Mouse (Mus musculus) heart, adult 2 months (tissue): Measurements from ENCODE around the gene Nkap. TPM values are rescaled to one million over a fixed set of nuclear protein-coding genes. Genes with fewer than 3 reads are reported as not detected.

ENCODE experiments used
- DNase-seq, 2 experiments: peaks; one replicate each; pipeline ENCODE4 v3.0.0; 2021
- H3K27ac ChIP-seq: fragments of 200-600 bp; 2 replicates; pipeline ENCODE4 v1.8.1; 2022
- H3K27me3 ChIP-seq: fragments of 200-500 bp; 2 replicates; pipeline ENCODE4 v1.6.1; 2012; ENCODE audit warnings: mild to moderate bottlenecking, low read length, inconsistent platforms, mixed read lengths; ENCODE audit not compliant: control insufficient read depth, insufficient read depth
- H3K36me3 ChIP-seq: fragments of 200-500 bp; 2 replicates; pipeline ENCODE4 v1.6.1; 2012; ENCODE audit warnings: low read length, inconsistent platforms; ENCODE audit not compliant: control insufficient read depth, insufficient read depth
- H3K4me1 ChIP-seq: fragments of 200-500 bp; 2 replicates; pipeline ENCODE4 v1.6.1; 2011; ENCODE audit warnings: low read length; ENCODE audit not compliant: control insufficient read depth, insufficient read depth
- H3K4me3 ChIP-seq: fragments of 200-600 bp; 2 replicates; pipeline ENCODE4 v1.8.1; 2022
- H3K79me2 ChIP-seq: fragments of 200-500 bp; replicated peaks from 2 replicates; pipeline ENCODE4 v1.6.1; 2012; ENCODE audit warnings: mild to moderate bottlenecking, inconsistent platforms, low read length, moderate library complexity, mixed read lengths; ENCODE audit not compliant: control insufficient read depth, insufficient read depth
- H3K9ac ChIP-seq: fragments of 200-500 bp; 2 replicates; pipeline ENCODE4 v1.6.1; 2012; ENCODE audit warnings: low read depth, mild to moderate bottlenecking, control low read depth, inconsistent platforms, low read length, mixed read lengths
- CTCF ChIP-seq: fragments of 200-600 bp; IDR thresholded peaks from 2 replicates; pipeline ENCODE4 v1.8.1; 2022; ENCODE audit warnings: antibody characterized with exemption, mild to moderate bottlenecking, moderate library complexity
- EP300 ChIP-seq: fragments of 200-500 bp; IDR thresholded peaks from 2 replicates; pipeline ENCODE4 v1.6.1; 2011; ENCODE audit warnings: low read depth, low read length, control low read depth; ENCODE audit not compliant: insufficient read depth
- POLR2A ChIP-seq: fragments of 200-500 bp; IDR thresholded peaks from 2 replicates; pipeline ENCODE4 v1.6.1; 2011; ENCODE audit warnings: mild to moderate bottlenecking, low read depth, low read length, control low read depth; ENCODE audit not compliant: insufficient read depth
- WGBS: fragments of 180-500 bp; shearing (Covaris S2); methylation state at CpG from one replicate; pipeline ENCODE4 v1.1.7; 2018; 5-methylcytosine and 5-hydroxymethylcytosine counted together
- intact Hi-C: fragments of 180-260 bp; cut with DNase I; formaldehyde crosslinking; loops from one replicate; pipeline ENCODE4 v1.15.1; 2025
- polyA plus RNA-seq: library from polyadenylated mRNA; depleted of rRNA; stranded (reverse); fragments of >200 nt; gene quantifications from 2 replicates; pipeline ENCODE4 v1.2.3, GENCODE M21; 2012
- total RNA-seq, 2 experiments: library from RNA; stranded (reverse); gene quantifications; 2 replicates each; pipeline ENCODE4 v1.2.3; 2021

Gene Nkap
- total and polyA plus RNA-seq, 3 experiments = 1.6 to 8.8 (median 8.8) TPM

- peak overlapping the region; percentile 75 for H3K4me3 ChIP-seq
- H3K4me1 ChIP-seq = no peaks in the 10 kb centered on the region; the same call in 1 of the 2 replicates
- no peaks in the 10 kb centered on the region for H3K36me3 ChIP-seq
- no peaks in the 10 kb centered on the region for H3K79me2 ChIP-seq
- intact Hi-C loops = loop anchor here (1.0 kb wide), 3 partner anchors 17 to 82 kb away; partner anchors contain the start of genes Ndufa1, Nkap, Rnf113a1 and Rpl39
- H3K9ac ChIP-seq = peak overlapping the region; percentile 80
- TF ChIP-seq EP300 (no peak), CTCF (no peak), POLR2A (no peak)
- DNase-seq = no peak
- 13% methylated on average over 27 of the region's 27 CpGs for WGBS
- H3K27ac ChIP-seq = peak overlapping the region; percentile 89
- H3K27me3 ChIP-seq = no peaks in the 10 kb centered on the region
Measured at GRCm38 (mm10) chrX:37109526-37110192, 16.9 kb upstream of the Nkap start.

- WGBS = 14% methylated on average over 30 of the region's 30 CpGs
- DNase-seq = peak; percentile 88 to 94
- Histone ChIP-seq H3K4me1 (no peaks in the 10 kb centered on the region; the same call in 1 of the 2 replicates), H3K4me3 (peak within 1 kb of the TSS; percentile 75), H3K79me2 (no peaks in the 10 kb centered on the region), H3K36me3 (no peaks in the 10 kb centered on the region), H3K27ac (peak within 1 kb of the TSS; percentile 89), H3K27me3 (no peaks in the 10 kb centered on the region), H3K9ac (peak within 1 kb of the TSS; percentile 80)
- intact Hi-C loops = loop anchor here (1.0 kb wide), 3 partner anchors 16 to 81 kb away; partner anchors contain the start of genes Ndufa1, Nkap, Rnf113a1 and Rpl39
- TF ChIP-seq POLR2A (peak; percentile 83), EP300 (no peak), CTCF (no peak)
Measured at GRCm38 (mm10) chrX:37110193-37110880, 16.3 kb upstream of the Nkap start, which contains the start of gene Upf3b. TSS of gene Upf3b (minus strand) at chrX:37110322.

GRCm38 (mm10) chrX:37110881-37111193 is 15.8 kb upstream of the Nkap start:
- H3K4me1 ChIP-seq = no peaks in the 10 kb centered on the region; the same call in 1 of the 2 replicates
- no peaks in the 10 kb centered on the region for H3K36me3 ChIP-seq
- H3K9ac ChIP-seq = no peak overlapping the region
- no peaks in the 10 kb centered on the region for H3K79me2 ChIP-seq
- 72% methylated on average over 4 of the region's 4 CpGs for WGBS
- H3K4me3 ChIP-seq = no peak overlapping the region; the same call in 1 of the 2 replicates
- no peak for DNase-seq
- H3K27me3 ChIP-seq = no peaks in the 10 kb centered on the region
- H3K27ac ChIP-seq = no peak overlapping the region; the same call in 1 of the 2 replicates
- intact Hi-C loops = loop anchor here (1.0 kb wide), 3 partner anchors 15 to 80 kb away; partner anchors contain the start of genes Ndufa1, Nkap, Rnf113a1 and Rpl39
- TF ChIP-seq CTCF (no peak), EP300 (no peak), POLR2A (no peak)

GRCm38 (mm10) chrX:37117085-37117484 is 9.5 kb upstream of the Nkap start:
- no CpG with 5 or more reads among the region's 5 CpGs for WGBS
- Histone ChIP-seq H3K4me1 (no peaks in the 10 kb centered on the region), H3K4me3 (no peak overlapping the region), H3K79me2 (no peaks in the 10 kb centered on the region), H3K9ac (no peak overlapping the region), H3K27ac (no peak overlapping the region), H3K27me3 (no peaks in the 10 kb centered on the region; the same call in 1 of the 2 replicates), H3K36me3 (no peaks in the 10 kb centered on the region)
- DNase-seq = no peak
- intact Hi-C loops = no loop called here
- no peak for TF ChIP-seq POLR2A
- no peak for TF ChIP-seq EP300
- no peak for TF ChIP-seq CTCF

- DNase-seq = no peak
- 35% methylated on average over 3 of the region's 3 CpGs for WGBS
- intact Hi-C loops = no loop called here
- TF ChIP-seq CTCF = no peak
- no peak for TF ChIP-seq EP300
- no peak for TF ChIP-seq POLR2A
- Histone ChIP-seq H3K36me3 (no peaks in the 10 kb centered on the region), H3K27ac (no peak overlapping the region), H3K4me3 (no peak overlapping the region), H3K4me1 (no peaks in the 10 kb centered on the region), H3K9ac (no peak overlapping the region), H3K79me2 (no peaks in the 10 kb centered on the region), H3K27me3 (no peaks in the 10 kb centered on the region; the same call in 1 of the 2 replicates)
Measured at GRCm38 (mm10) chrX:37119585-37119984, 7.0 kb upstream of the Nkap start.

GRCm38 (mm10) chrX:37120212-37120611 is 6.4 kb upstream of the Nkap start:
- no peak overlapping the region for H3K9ac ChIP-seq
- no peaks in the 10 kb centered on the region for H3K36me3 ChIP-seq
- H3K79me2 ChIP-seq = no peaks in the 10 kb centered on the region
- no peak for DNase-seq
- no peak overlapping the region for H3K27ac ChIP-seq
- TF ChIP-seq EP300 (no peak), POLR2A (no peak), CTCF (no peak)
- intact Hi-C loops = no loop called here
- H3K4me1 ChIP-seq = no peaks in the 10 kb centered on the region
- no peaks in the 10 kb centered on the region; the same call in 1 of the 2 replicates for H3K27me3 ChIP-seq
- H3K4me3 ChIP-seq = no peak overlapping the region
- 48% methylated on average over 5 of the region's 5 CpGs for WGBS
